Mouse (Mus musculus): ENCODE measurements around the gene Pla2g16. TPM values are rescaled to one million over a fixed set of nuclear protein-coding genes. Genes with fewer than 3 reads are reported as not detected.

Gene Pla2g16
- 21.1 and 22.9 TPM in 2 replicates for polyA plus RNA-seq (2012; rRNA removed)

DNA sequence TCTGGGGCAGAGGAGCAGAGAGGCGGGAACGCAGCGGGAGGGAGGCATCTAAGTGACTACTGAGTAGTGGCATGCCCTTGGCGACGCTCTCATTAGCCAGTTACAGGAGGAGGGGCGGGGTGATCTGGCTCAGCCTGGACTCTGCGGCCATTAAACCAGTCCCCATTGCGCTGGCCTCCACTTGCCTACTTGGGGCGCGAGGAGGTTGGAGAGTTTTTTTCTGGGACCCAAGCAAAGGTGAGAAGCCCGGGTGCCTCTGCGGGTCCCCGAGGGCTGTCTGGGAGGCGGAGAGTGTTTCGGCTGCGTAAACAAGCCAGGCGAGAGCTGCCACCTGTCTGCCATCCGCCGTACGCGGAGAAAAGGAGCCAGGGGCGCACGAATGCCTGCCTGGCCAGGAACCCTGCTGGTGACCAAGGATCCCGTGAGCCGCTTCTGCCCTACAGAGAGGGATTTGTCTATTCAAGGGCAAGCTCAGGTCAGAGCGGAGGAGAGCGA lies at the start of gene Pla2g16:
Gene Pla2g16, plus strand, starts transcription at position 132 of the 495 bp plus-strand sequence.

DNA sequence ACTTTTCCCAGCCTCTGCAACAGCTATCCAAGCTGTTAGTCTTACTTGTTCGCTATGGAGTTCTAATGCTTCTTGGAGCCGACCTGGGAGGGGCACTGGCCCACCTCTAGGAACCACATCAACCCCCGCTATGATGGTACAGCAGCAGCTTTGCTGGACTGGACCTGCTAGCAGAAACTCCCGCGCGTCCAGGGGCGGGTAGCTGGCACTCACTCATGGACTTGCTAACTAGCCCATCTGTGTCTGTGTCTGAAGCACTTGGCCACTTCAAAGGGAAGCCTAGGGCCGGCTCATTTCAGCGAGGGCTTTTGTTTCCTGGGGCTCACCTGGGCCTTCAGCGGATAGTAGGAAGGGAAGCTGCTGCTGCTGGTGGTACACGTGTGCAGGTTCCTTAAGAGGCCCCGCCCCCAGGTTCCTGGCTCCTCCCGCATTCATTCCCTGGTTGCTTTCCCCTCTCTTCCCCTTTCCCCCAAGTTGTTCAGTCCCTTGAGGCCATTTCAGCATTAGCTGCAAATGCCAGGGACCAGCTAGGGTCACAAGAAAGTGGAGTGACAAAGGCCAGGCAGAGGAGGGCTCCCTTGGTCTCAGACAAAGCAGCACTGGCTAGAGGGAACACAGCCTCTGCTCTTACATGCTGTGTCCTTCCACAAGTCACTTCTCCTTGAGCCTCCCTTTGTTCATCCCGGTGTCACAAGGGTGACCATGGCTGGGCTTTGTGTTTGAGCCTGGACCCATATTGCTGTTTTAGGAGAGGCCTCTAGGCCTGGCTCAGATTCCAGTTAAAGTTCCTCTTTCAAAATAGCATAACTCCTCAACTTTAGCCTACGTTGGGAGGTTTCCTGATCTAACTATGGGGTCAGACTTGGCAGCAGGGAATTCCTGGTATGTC lies 49.8 kb downstream of the Pla2g16 start, which contains the start of gene Lgals12:
Gene Lgals12, minus strand, starts transcription at position 393 of the 889 bp plus-strand sequence.

DNA sequence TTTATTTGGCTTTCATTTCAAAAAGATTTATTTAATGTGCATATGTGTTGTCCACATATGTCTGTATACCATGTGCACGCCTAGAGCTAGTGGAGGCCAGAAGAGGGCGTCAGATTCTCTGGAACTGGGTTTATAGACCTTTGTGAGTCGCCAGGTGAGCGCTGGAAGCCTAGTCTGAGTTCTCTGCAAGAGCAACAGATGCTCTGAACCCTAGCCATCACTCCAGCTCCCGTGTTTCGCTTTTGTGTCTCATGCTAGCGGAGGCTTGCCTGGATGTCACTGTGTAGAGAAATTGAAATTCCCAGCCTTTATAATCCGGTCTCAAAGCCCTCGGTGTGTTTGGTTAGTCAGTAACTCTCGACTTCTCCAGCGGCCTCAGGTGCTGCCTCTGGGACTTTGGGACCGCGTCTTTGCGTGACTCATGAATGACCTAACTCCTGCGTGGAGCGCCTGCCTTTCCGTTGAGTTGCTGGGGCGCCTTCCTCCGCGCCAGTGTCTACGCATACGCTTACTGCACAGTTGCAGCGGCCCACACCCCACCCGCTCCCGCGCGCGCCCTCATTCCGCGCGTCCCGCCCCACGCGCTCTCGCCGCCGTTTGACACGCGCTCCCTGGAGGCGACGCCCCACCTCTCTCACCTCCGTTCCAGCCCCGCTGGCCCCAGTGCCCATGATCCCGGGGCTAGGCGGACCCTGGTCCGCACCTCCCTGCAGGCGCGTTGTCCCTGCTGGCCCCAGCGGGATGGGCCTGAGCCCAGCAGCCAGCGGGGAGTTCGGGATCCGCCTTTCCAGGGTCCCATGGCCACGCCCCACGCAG lies 54.9 kb downstream of the Pla2g16 start, which contains the start of gene Hrasls5:
Gene Hrasls5, plus strand, starts transcription at position 600 of the 816 bp plus-strand sequence.

Other genes with a start within 250 kb of the Pla2g16 start
- gene Mark2, start 215.6 kb upstream of the Pla2g16 start, polyA plus RNA-seq (2012; rRNA removed), result 86.8 and 104 TPM in 2 replicates
- 32.1 and 32.4 TPM in 2 replicates for gene Spindoc, start 174.5 kb upstream of the Pla2g16 start, polyA plus RNA-seq (2012; rRNA removed)
- gene 2700081O15Rik, start 139.8 kb upstream of the Pla2g16 start, polyA plus RNA-seq (2012; rRNA removed), result 95.8 and 138 TPM in 2 replicates
- gene Rtn3, start 74.2 kb upstream of the Pla2g16 start, polyA plus RNA-seq (2012; rRNA removed), result 117 and 119 TPM in 2 replicates
- 15.3 and 16.5 TPM in 2 replicates for gene Atl3, start 63.4 kb upstream of the Pla2g16 start, polyA plus RNA-seq (2012; rRNA removed)
- 5.2 and 6.0 TPM in 2 replicates for gene Lgals12, start 49.7 kb downstream of the Pla2g16 start, polyA plus RNA-seq (2012; rRNA removed)
- 0.32 TPM in 1 of 2 replicates, not detected in the other for gene Hrasls5, start 55.1 kb downstream of the Pla2g16 start, polyA plus RNA-seq (2012; rRNA removed)
- gene Slc22a19, start 153.9 kb downstream of the Pla2g16 start, polyA plus RNA-seq (2012; rRNA removed), result not detected in 2 replicates
- not detected in 2 replicates for gene Slc22a26, start 245.2 kb downstream of the Pla2g16 start, polyA plus RNA-seq (2012; rRNA removed)